ENCODE assay signal across 8 mouse cellular contexts in the genomic region with DNA sequence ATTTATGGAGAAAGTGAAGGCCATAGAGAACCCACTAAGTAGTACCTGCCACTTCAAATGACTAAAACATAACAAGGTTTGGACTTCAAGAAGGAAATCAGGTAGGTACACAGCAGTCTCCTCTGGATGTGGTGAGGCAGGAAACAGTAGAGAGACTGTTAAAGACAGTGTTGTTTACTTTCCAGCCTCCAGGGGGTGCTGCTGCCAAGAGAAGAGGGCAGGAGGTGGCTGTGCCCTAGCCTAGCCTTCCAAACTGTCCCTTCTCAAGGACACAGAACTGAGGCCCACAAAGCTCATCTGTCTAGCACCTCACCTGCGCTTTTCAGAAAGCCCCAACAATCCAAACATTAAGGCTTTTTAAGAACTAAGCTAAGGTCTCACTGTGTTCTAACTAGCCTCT.
DNase-seq lines count a peak whose midpoint lies in the region; ATAC-seq and TF ChIP-seq lines count a peak whose summit lies in the region.

No protein-coding gene starts in this region.

- intact Hi-C loops in gastrocnemius, adult 2 months (cut with DNase I): loop anchor here (1.0 kb wide), 1 partner anchor 36 kb away; no protein-coding TSS in a partner anchor

- peak; percentile 89 for TF ChIP-seq CTCF in gastrocnemius, adult 2 months (IDR thresholded peaks at IDR 0.05)
- peak; percentile 83 for TF ChIP-seq CTCF in lung, adult 2 months (IDR thresholded peaks at IDR 0.05; ENCODE audit: insufficient read depth, low read length)

- H3K9me3 ChIP-seq in intestine, embryonic 16.5 days (ENCODE audit: control insufficient read depth, low read length): no peaks in the 10 kb centered on the region

- TF ChIP-seq POLR2A in lung, adult 2 months (IDR thresholded peaks at IDR 0.05; ENCODE audit: borderline replicate concordance, extremely low read depth, low read depth, low read length): no peak

- WGBS in intestine, embryonic 16.5 days: 8% methylated on average over 1 of the region's 1 CpGs
- 31% methylated on average over 1 of the region's 1 CpGs for WGBS in lung, adult 2 months

- H3K4me3 ChIP-seq in gastrocnemius, adult 2 months: no peak overlapping the region
- H3K4me3 ChIP-seq in intestine, embryonic 16.5 days (ENCODE audit: low read length): no peak overlapping the region
- H3K4me3 ChIP-seq in lung, adult 2 months (replicated peaks; ENCODE audit: extremely low read depth, low read depth, low read length): no peak overlapping the region

- H3K4me2 ChIP-seq in intestine, embryonic 16.5 days (ENCODE audit: low read depth, low read length): no peak overlapping the region

- no peaks in the 10 kb centered on the region for H3K4me1 ChIP-seq in intestine, embryonic 16.5 days (ENCODE audit: control insufficient read depth, insufficient read depth, low read length)
- no peaks in the 10 kb centered on the region for H3K4me1 ChIP-seq in lung, adult 2 months (ENCODE audit: control insufficient read depth, insufficient read depth, low read length)

- H3K9ac ChIP-seq in intestine, embryonic 16.5 days (ENCODE audit: low read depth, low read length): no peak overlapping the region

- H3K27ac ChIP-seq in gastrocnemius, adult 2 months: no peak overlapping the region
- no peak overlapping the region for H3K27ac ChIP-seq in intestine, embryonic 16.5 days (ENCODE audit: low read length)

- no peaks in the 10 kb centered on the region for H3K36me3 ChIP-seq in intestine, embryonic 16.5 days (ENCODE audit: control insufficient read depth, insufficient read depth, low read length)

- peak; percentile 57 for DNase-seq in right cerebral cortex, adult 18-20 months
- DNase-seq in right cerebral cortex, postnatal 25 days: no peak
- DNase-seq in c-Kit-positive CD71-negative TER-119-negative erythroid progenitor cells, embryonic 14.5 days (ENCODE audit: low read depth): peak; percentile 58
- DNase-seq in gastrocnemius, adult 2 months: peak; percentile 74
- peak; percentile 65 for DNase-seq in lung, adult 2 months
- DNase-seq in retina, embryonic 14.5 days (ENCODE audit: low spot score): peak; percentile 85
- DNase-seq in urinary bladder, postnatal 4 days (ENCODE audit: low spot score in 2 of 2): peak; percentile 37 to 70

- no peaks in the 10 kb centered on the region for H3K27me3 ChIP-seq in intestine, embryonic 16.5 days (replicated peaks; ENCODE audit: control insufficient read depth, insufficient read depth, low read length)

- ATAC-seq in intestine, embryonic 16.5 days: peak; percentile 63; the same call in 1 of the 2 replicates
